Mouse (Mus musculus): ENCODE measurements around the gene Bckdk. TPM values are rescaled to one million over a fixed set of nuclear protein-coding genes. Genes with fewer than 3 reads are reported as not detected.

Gene Bckdk
- total and polyA plus RNA-seq, 3 experiments, result 32.6 to 126 TPM; not detected in 1

- peak within 1 kb of the TSS; percentile 74 for H3K27ac ChIP-seq (ENCODE audit: control insufficient read depth, low read depth, low read length)
- peaks cover 5% of the 10 kb centered on the region for H3K79me2 ChIP-seq (ENCODE audit: control insufficient read depth, insufficient read depth, low read length, poor library complexity)
- H3K4me1 ChIP-seq (ENCODE audit: control insufficient read depth in 1 of 2, insufficient read depth in 2 of 2, low read length in 2 of 2), result peaks cover 2 to 7% of the 10 kb centered on the region in 2 experiments; a peak in 2 of 4 replicates
- peak within 1 kb of the TSS; percentile 80 for H3K9ac ChIP-seq (ENCODE audit: control insufficient read depth, low read depth, low read length, poor library complexity, severe bottlenecking)
- H3K27me3 ChIP-seq (ENCODE audit: control insufficient read depth in 1 of 2, insufficient read depth in 2 of 2, low read length in 2 of 2), result no peaks in the 10 kb centered on the region
- peak; percentile 81; the same call in 1 of the 2 replicates for TF ChIP-seq ZMIZ1 (IDR thresholded peaks at IDR 0.05; ENCODE audit: low read depth, low read length)
- no peak for TF ChIP-seq ZC3H11A (IDR thresholded peaks at IDR 0.05; ENCODE audit: low read depth, low read length)
- peak; percentile 97 for TF ChIP-seq POLR2AphosphoS2 (IDR thresholded peaks at IDR 0.05; ENCODE audit: low read length)
- TF ChIP-seq POLR2A (IDR thresholded peaks at IDR 0.05; ENCODE audit: control insufficient read depth in 1 of 2, insufficient read depth in 1 of 2, low read depth in 1 of 2, low read length in 2 of 2, poor library complexity in 1 of 2), result peak; percentile 62 to 92; a peak in 3 of 4 replicates
- no peak for TF ChIP-seq ZNF384 (IDR thresholded peaks at IDR 0.05; ENCODE audit: low read depth, low read length)
- TF ChIP-seq NRF1 (IDR thresholded peaks at IDR 0.05; ENCODE audit: insufficient read depth, low read depth, low read length, poor library complexity, severe bottlenecking), result peak; percentile 57
- peak; percentile 74; the same call in 1 of the 2 replicates for TF ChIP-seq CHD2 (IDR thresholded peaks at IDR 0.05; ENCODE audit: low read length)
- peak in 1 of 2 experiments; percentile 23; a peak in 1 of 4 replicates for TF ChIP-seq EP300 (IDR thresholded peaks at IDR 0.05; ENCODE audit: low read depth in 1 of 2, low read length in 2 of 2)
- TF ChIP-seq CHD1 (IDR thresholded peaks at IDR 0.05; ENCODE audit: low read depth, low read length), result no peak
- TF ChIP-seq TBP (IDR thresholded peaks at IDR 0.05; ENCODE audit: low read depth, low read length), result peak; percentile 91
- 0 out of 2 replicates have a peak, but pooled peaks have one; percentile 36 for TF ChIP-seq ZKSCAN1 (IDR thresholded peaks at IDR 0.05; ENCODE audit: low read depth, low read length)
- TF ChIP-seq USF2 (IDR thresholded peaks at IDR 0.05; ENCODE audit: borderline replicate concordance in 1 of 2, insufficient read depth in 1 of 2, low read depth in 1 of 2, low read length in 2 of 2), result no peak
- peak; percentile 66 for TF ChIP-seq TCF12 (IDR thresholded peaks at IDR 0.05; ENCODE audit: low read depth, low read length)
- peak; percentile 81 for TF ChIP-seq ELF1 (IDR thresholded peaks at IDR 0.05; ENCODE audit: low read depth, low read length)
- TF ChIP-seq SIN3A (IDR thresholded peaks at IDR 0.05; ENCODE audit: low read length), result peak; percentile 66
- peak; percentile 97 for TF ChIP-seq HCFC1 (IDR thresholded peaks at IDR 0.05; ENCODE audit: low read depth, low read length)
- TF ChIP-seq KAT2A (conservative IDR thresholded peaks at IDR 0.05; ENCODE audit: low read depth, low read length), result peak; percentile 82; the same call in 1 of the 2 replicates
- TF ChIP-seq RCOR1 (IDR thresholded peaks at IDR 0.05; ENCODE audit: low read depth, low read length), result no peak
- peak; percentile 81 for TF ChIP-seq MXI1 (IDR thresholded peaks at IDR 0.05; ENCODE audit: low read depth, low read length)
- TF ChIP-seq NELFE (IDR thresholded peaks at IDR 0.05; ENCODE audit: low read depth, low read length), result peak; percentile 90
- TF ChIP-seq MAZ (IDR thresholded peaks at IDR 0.05; ENCODE audit: low read depth, low read length), result peak; percentile 85
- 0 out of 2 replicates have a peak, but pooled peaks have one; percentile 29 for TF ChIP-seq ETS1 (IDR thresholded peaks at IDR 0.05; ENCODE audit: low read depth, low read length)
- no peak for TF ChIP-seq GATA1 (IDR thresholded peaks at IDR 0.05; ENCODE audit: low read depth, low read length)
- TF ChIP-seq JUND (IDR thresholded peaks at IDR 0.05; ENCODE audit: low read depth, low read length), result no peak
- peaks cover 2 to 4% of the 10 kb centered on the region in 2 experiments; a peak in 3 of 4 replicates for H3K36me3 ChIP-seq (ENCODE audit: control insufficient read depth in 1 of 2, insufficient read depth in 2 of 2, low read length in 2 of 2)
- H3K9me3 ChIP-seq (replicated peaks; ENCODE audit: insufficient read depth, low read length), result no peaks in the 10 kb centered on the region
- H3K4me3 ChIP-seq (ENCODE audit: control insufficient read depth in 1 of 2, insufficient read depth in 1 of 2, low read depth in 2 of 2, low read length in 2 of 2), result peak within 1 kb of the TSS; percentile 83 to 93
- peak; percentile 95 for DNase-seq (ENCODE audit: low read depth, low spot score)
Observed at GRCm38 (mm10) chr7:127912190-127912871, 8.4 kb downstream of the Bckdk start, which contains the start of gene Kat8. Gene Kat8 (plus strand): TSS chr7:127912516.
